Mouse (Mus musculus): ENCODE results near the gene Zfp746.

Zfp746 gene

DNA sequence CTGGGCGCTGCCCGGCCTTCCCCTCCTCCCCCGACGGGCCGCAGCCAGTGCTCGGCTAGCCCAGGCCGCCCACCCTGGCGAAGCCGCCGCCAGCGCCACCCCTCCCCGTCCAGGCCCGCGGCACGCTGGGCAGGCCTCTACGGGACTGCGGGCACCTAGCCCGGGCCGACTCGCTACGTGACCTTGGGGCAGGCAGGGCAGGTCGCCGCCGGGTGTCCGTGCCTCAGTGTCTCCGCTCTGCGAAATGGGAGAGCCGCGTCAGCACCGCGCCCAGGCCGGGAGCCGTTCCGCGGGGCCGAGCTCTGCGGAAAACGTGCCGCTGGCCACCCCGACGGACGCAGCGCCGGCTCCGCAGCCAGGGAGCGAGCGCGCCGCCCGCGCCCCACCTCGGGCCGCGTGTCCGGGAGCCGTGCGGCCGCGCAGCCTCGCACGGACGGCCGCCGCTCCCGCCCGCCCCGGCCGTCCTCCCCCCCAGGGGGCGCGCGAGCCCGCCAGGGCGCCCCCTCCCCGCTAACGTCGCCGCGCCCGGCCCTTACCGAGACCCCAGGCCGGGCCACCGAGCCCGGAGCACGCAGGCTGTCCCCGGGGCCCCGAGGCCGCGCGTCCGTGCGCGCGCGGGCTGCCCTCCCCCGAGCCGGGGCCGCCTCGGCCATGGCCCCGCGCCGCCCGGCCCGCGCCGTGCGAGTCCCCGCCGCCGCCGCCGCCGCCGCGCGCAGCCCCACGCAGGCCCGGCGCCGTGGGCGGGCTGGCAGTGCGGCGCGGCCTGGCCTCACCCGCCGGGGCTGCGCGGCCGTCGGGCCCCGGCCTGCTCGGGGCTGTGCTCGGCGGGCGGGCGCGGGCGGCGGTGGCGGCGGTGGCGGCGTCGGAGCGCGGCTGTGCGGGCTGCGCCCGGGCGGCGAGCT, 38.7 kb downstream of the Zfp746 start:
- no peak for DNase-seq (ENCODE audit: low read depth, low spot score)

DNA sequence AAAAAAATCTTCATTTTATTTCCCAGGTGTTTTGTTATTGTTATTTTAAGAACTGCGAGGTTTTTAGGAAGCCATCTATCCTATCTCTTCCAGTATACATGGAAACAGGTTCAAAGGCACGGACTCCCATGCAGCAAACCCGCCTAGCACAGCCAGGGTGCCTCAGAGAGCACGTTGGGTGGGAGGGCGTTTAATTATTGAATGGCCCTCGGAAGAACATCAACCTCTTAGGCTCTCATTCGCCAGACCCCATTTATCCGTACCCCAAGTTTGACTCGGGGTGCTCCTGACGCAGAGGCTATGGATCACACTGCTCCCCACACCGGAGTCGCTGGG, 39.3 kb downstream of the Zfp746 start:
- DNase-seq (ENCODE audit: low read depth, low spot score), result no peak

- no peak for DNase-seq (ENCODE audit: low read depth, low spot score)
Measured at GRCm38 (mm10) chr6:48032661-48033060, 53.7 kb downstream of the Zfp746 start.

- DNase-seq (ENCODE audit: low read depth, low spot score), result no peak
Measured at GRCm38 (mm10) chr6:48025905-48026660, 60.3 kb downstream of the Zfp746 start.

GRCm38 (mm10) chr6:48024994-48025345, 61.4 kb downstream of the Zfp746 start:
- no peak for DNase-seq (ENCODE audit: low read depth, low spot score)

DNA sequence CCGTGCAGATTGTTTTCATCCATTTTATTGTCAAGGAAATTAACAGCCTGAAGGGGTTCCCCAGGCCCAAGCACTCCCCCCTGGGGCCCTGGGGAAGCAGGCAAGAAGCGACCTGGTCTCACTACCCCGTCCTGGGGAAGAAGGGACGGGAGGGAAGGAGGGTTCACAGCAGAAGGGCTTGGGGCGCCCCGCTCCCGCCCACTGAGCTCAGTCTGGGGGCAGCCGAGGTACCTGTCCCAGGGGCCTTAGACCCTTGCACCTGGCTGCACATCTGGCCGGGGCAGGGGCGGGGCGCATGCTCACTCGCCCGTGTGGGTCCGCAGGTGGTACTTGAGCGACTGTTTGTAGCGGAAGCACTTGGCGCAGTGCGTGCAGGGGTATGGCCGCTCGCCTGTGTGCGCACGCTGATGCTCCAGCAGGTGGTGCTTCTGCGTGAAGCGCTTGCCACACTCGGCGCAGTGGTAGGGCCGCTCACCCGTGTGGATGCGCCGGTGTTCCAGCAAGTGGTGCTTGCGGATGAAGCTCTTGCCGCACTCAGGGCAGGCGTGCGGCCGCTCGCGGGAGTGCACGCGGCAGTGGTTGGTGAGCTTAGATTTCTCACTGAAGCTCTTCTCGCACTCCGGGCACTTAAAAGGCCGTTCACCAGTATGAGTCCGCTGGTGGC, 61.9 kb downstream of the Zfp746 start:
- no peak for DNase-seq (ENCODE audit: low read depth, low spot score)

- DNase-seq (ENCODE audit: low read depth, low spot score), result no peak
Measured at GRCm38 (mm10) chr6:48022672-48023071, 63.7 kb downstream of the Zfp746 start.

- no peak for DNase-seq (ENCODE audit: low read depth, low spot score)
Measured at GRCm38 (mm10) chr6:48021678-48022077, 64.7 kb downstream of the Zfp746 start.

GRCm38 (mm10) chr6:48020006-48020405, 66.4 kb downstream of the Zfp746 start:
- peak; percentile 6 for DNase-seq (ENCODE audit: low read depth, low spot score)

DNA sequence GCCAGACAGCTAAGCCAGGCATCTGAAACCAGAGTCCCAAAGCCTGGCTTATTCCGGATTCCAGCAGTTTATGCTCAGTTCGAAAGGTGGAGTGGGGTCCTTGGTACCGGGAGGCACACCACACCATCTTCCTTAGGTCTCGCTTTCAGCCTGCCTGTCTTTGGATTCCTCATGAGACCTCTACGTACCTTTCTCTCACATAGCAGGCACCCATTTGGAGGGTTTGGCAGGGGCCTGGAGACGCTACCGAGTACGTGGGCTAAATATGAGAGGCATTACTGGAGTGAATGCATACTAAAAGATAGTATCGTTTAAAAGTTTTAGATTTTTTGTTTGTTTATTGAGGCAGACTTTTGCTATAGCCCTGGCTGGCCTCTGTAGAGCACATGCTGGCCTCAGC, 69.6 kb downstream of the Zfp746 start:
- no peak for DNase-seq (ENCODE audit: low read depth, low spot score)

GRCm38 (mm10) chr6:48016090-48016521, 70.3 kb downstream of the Zfp746 start:
- peak; percentile 63 for DNase-seq (ENCODE audit: low read depth, low spot score)

All from retina, adult 2 months (tissue).